Mouse (Mus musculus) adrenal gland, adult 8-10 months (tissue): ENCODE results near the gene Tmem127. TPM values are rescaled to one million over a fixed set of nuclear protein-coding genes. Genes with fewer than 3 reads are reported as not detected.
"Not testable (repeated sequence)": the region's sequence is repeated elsewhere in the genome, so short reads cannot be mapped to it uniquely, and the experiment has no call there.

ENCODE experiments used
- DNase-seq: peaks from one replicate; pipeline ENCODE4 v3.0.0; 2022
- total RNA-seq, 4 experiments: library from RNA; stranded (reverse); gene quantifications; 2 replicates each; pipeline ENCODE4 v1.2.4; 2022

The Tmem127 gene
- total RNA-seq: 10 to 100 TPM; 80.3 to 95.7 (median 89.0) TPM

DNA sequence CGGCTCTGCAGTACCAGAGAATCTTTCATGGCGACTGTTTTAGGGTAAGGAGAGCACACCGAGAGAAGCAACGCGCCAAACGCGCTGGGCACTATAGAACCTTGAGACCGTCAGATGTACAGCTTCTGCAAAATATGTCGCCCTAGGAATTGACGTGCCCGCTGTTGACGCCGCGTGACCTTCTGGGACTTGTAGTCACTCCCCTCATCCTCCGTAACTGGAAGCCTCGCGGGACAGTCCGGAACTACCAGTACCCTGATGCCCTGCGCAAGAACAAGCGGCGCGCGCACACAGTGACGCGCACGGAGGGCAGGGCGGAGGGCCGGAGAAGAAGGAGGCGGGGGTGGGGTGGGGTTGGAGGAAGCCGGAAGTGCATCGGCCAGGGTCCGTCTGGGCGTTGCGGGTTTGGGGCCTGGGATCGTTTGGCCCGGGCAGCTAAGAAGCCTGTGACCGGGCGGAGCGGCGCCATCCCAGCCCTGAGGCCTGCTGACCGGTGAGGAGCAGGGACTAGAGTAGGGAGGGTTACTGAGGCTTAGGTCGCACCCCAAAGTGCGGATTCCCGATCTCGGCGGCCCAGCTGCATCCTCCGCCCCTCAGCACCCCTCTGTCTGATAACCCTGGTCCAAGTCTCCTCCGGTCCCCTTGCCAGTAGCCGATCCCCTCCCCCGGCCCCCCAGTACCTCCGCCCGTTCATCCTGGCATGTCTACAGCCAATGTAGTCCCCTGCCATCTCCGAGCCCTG lies at the start of gene Tmem127, which contains the start of gene Ciao1:
TSS of gene Tmem127 (plus strand) at position 317 of the 742 bp plus-strand sequence.
TSS of gene Ciao1 (minus strand) at position 225 of the 742 bp plus-strand sequence.
- DNase-seq: peak; percentile 99

DNA sequence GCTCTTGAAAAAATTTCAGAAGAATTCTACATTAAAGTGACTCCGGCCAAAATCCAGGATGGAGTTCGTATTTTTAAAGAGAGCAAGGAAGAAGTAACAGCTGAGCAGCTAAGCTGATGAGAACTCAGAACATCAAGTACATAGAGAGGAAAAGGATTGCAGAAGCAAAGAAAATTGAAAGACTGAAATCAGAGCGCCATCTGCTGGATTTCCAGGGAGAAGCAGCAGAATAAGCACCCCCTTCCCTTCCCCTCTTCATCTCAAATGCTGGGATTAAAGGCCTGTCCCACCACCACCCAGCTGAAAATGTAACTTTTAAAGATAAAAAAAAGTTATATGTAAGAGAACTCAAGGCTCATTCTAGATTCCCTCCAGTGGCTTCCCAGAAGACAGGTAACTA lies 42.8 kb upstream of the Tmem127 start:
- peak; percentile 17 for DNase-seq

DNA sequence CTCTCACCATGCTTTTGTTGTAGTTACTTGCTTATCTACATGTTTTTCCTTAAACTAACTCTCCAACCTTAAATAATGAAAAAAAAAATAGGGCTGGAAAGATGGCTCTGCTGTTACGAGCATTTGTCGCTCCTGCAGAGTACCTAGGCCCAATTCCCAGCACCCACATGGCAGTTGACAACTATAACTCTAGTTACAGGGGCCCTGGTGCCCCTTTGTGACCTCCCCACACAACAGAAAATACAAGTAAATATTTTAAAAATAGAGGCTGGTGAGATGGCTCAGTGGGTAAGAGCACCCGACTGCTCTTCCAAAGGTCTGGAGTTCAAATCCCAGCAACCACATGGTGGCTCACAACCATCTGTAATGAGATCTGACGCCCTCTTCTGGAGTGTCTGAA lies 41.8 kb upstream of the Tmem127 start:
- DNase-seq: not testable (repeated sequence)

DNA sequence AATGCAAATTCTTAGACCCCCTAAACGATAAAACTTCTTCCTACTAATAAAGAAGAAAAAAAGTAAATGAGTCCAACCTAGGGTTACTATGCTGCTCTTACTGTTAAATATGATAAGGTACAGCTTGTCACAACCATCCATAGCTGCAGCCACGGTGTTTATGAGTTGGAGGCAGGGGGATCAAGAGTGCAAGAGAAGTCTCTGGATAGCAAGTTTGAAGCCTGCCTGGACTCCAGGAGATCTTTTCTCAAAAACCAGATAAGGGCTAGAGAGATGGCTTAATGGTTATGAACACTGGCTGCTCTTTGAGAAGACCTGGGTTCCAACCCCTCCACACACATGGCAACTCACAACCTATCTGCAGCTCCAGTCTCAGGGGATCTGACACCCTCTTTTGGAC lies 40.8 kb upstream of the Tmem127 start:
- no peak for DNase-seq

DNA sequence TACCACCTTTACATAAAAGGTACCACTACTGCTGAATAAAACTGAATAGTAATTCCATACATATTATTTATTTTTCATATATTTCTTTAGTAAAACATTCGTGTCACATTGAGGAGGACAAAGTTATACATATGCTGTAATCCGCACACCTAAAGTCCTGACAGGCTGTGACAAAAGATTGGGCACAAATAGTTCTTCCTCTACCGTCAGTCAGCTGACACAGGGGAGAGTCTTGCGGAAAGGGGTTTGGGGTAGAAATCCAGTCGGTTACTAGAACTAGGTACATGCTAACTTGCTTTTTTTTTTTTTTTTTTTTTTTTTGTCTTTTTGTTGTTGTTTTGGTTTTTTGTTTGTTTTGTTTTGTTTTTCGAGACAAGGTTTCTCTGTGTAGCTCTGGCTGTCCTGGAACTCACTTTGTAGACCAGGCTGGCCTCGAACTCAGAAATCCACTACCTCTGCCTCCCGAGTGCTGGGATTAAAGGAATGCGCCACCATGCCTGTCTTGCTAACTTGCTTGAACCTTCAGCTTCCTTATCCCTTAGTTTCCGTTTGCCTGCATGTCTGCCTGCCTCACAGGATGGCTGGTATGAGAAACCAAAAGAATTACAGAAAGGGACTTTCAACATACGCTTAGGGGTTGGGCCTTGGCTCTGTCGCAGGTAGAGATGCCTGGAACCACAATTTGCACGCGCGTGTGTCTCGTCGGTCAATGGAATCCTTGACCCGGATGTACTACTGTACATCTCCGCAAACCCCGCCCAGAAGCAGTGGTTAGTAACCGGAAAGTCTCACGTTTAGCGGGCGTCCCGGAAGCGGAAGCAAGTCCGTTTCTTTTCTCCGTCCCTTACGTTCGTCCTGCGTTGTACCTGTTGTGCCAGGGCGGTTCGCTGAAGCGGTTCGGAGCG lies 39.9 kb upstream of the Tmem127 start, which contains the start of the genes 1810024B03Rik and Snrnp200:
TSS of gene 1810024B03Rik (minus strand) at position 734 of the 905 bp plus-strand sequence.
TSS of gene Snrnp200 (plus strand) at position 840 of the 905 bp plus-strand sequence.
- peak; percentile 92 for DNase-seq

DNA sequence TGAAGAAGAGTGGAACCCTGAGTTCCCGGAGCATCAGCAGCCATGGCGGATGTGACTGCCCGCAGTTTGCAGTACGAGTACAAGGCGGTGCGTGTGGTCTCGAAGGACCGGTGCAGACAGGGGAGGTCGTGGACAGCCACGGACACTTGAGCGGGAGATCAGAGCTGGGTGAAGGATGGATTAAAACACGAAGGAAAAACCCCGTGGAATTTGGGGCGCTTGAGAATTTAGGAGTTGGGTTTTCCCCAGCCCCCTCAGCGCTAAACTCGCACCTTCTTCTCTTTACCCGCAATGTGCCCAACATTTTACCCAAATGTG lies 39.3 kb upstream of the Tmem127 start:
- DNase-seq: no peak

DNA sequence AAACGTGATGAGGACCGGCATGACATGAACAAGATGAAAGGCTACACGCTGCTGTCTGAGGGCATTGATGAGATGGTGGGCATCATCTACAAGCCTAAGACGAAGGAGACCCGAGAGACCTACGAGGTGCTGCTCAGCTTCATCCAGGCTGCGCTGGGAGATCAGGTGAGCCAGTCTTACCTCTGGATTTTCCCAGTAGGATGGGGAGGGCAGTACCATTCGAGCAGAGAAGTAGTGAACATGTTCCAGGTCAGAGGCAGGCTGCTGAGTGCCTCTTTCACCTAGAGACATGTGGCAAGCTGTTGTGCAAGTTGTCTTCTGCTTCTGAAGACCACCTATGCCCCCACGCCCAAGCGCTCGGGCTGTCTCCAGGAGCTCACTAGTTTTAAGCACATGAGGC lies 37.0 kb upstream of the Tmem127 start:
- no peak for DNase-seq

DNA sequence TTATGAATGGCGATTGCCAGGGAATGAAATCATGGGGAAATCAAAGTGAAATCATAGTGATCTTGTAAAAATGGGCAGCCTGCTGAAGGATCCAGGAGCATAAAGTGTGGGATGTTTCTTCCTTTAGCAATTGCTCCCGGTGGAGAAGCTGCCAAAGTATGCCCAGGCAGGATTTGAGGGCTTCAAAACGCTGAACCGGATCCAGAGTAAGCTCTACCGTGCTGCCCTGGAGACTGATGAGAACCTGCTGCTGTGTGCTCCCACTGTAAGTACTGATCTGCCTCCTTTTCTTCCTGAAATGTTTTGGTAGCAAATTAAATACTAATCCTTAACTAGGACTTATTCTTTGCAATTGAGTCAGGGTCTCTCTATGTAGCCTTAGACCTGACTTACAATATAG lies 30.0 kb upstream of the Tmem127 start:
- no peak for DNase-seq

DNA sequence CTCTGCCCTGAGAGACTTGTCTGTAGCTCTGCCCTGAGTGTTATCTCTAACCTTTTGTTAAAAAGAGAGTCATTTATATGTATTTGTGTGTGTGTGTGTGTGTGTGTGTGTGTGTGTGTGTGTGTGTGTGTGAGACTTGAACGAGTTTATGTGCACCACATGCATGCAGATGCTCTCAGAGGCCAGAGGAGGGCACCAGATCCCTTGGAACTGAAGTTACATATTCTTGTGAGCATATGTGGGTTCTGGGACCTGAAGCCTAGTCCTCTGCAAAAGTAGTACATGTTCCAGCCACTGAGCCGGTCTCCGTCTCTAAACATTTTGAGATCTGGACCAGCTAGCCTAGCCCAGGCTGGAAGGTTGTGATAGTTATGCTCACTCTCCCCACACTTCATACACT lies 22.4 kb upstream of the Tmem127 start:
- no peak for DNase-seq

DNA sequence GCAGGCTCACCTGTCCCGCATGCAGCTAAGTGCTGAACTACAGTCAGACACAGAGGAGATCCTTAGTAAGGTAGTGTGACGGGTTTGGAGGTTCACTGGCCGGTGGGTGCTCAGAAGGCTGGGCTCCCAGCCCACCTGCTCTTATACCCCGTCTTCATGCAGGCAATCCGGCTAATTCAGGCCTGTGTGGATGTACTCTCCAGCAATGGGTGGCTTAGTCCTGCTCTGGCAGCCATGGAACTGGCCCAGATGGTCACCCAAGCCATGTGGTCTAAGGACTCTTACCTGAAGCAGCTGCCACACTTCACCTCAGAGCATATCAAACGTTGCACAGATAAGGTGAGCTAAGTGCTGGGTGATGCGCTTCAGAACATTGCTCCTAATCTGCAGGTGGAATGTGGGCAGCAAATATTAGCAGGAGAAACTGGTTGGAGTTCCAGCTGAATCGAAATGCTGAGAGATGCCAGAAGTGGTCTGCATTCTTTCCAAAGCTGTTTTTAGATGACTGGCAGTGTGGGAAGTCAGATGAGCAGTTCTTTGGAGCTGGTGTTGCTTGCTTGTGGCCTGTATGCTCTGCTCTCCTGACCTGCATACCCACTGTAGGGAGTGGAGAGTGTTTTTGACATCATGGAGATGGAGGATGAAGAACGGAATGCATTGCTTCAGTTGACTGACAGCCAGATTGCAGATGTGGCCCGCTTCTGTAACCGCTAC lies 9.7 kb upstream of the Tmem127 start:
- no peak for DNase-seq

DNA sequence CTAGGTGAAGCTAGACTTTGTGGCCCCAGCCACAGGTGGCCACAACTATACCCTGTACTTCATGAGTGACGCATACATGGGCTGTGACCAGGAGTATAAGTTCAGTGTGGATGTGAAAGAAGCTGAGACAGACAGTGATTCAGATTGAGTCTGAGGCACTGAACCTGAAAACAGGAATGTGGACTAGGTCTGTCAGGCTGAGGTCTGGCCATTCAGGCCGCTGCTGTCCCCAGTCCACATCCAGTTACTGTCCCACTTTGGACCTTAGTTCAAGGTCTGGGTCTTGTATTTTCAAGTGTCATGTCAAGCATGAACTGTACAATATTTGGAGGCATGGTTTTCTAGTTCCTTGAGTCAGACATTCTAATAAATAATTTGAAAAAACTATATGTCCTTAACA lies 7.6 kb upstream of the Tmem127 start:
- DNase-seq: no peak

DNA sequence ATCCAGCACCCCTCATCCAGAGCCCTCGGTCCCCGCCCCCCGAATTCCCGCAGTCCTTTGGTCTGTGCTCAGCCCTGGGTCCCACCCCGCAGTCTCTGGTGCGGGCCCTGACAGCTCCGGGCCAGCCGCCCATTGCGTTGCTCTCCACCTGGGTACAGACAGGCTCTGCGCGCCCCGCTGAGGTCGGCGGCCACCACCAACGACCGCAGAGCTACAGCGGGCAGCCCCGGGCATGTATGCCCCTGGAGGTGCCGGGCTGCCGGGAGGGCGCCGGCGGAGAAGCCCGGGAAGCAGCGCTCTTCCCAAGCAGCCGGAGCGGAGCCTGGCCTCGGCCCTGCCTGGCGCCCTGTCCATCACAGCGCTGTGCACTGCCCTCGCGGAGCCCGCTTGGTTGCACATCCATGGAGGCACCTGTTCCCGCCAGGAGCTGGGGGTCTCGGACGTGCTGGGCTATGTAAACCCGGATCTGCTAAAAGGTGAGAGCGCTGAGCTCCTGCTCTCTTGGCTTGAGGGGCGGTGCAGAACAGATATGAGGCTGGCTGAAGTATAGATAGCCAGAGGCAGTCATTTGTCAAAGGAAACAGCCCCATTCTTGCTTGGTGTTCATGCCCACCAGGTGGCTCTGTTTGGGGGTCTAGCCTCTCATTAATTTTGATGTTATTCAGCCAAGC lies 761 bp downstream of the Tmem127 start:
- DNase-seq: peak; percentile 39

DNA sequence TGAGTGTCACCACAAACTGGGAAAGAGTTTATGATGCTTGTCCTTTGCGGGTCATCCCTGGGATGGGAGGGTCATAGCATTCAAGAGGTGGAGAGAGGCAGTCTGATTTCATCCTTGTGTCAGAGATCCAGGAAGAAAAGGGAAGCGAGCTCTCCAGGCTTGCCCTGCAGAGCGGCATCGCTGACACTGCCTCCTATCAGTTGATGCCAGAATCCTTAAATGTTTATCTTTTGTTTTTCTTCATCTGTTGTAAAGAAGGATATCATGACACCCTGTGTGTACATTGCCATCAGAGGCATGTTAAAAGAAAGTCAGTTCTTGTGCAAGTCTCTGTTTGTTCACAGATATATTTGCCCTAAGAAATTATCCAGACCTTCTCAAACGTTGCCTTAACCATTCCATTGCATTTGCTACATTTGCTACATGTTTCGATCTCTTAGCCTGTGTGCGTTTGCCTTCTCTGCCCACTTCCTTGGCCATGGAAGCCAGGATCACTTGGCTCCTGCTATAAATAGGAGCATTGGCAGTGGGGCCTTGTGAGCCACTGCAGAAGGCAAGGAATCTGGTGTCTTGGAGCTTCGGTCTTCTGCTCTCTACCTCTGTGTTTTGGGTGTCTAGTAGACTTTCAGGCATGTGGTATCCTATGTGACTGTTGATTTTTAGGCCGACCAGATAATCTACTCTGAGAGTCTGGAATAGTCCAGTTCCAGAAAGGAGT lies 2.7 kb downstream of the Tmem127 start:
- no peak for DNase-seq

DNA sequence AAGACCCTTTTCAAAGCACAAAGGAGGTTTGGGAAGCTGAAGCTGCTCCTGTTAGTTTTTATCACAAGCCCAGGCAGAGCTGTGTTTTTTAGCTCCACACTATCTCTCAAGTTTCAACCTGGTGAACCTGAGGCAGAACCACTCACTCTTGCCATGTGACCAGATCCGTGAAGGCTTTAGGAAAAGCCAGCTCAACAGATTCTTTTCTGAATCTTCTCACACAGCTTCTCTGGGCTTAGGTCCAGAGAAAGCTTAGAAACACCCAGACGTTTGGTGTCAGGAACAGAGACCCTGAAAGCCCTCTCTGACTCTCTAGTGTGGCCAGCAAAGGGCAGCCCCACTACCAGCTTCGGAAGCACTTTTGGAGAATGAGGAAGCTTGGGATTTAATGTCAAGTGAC lies 3.7 kb downstream of the Tmem127 start:
- no peak for DNase-seq

DNA sequence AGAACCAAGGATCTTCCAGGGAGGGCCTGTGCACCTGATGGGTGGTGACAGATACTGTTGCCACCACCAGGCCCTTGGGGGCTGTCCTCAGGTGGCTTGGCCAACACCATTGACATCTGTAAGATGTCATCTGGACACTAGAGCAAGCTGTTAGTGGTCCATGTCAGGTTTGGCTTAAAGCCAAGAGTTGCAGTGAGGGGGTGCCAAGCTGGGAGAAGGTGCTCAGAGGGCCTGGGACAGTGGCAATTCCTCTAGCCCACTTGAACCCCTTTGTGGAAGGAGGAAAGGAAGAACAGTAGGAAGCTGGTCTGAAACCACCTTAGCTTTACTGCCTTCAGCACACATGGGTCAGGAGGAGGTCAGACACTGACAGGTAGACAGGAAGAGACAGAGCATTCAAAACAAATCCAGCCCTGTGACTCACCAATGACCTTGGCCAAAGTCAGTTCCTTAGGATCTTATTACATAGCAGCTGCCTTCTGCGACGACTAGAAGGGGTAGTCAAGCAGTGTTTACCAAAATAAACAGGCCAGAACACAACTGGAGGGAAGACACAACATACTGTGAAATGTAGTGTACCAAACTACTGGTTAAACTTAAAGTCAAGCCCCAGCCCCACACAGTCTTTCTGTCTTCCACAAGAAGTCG lies 4.3 kb downstream of the Tmem127 start:
- peak; percentile 48 for DNase-seq

DNA sequence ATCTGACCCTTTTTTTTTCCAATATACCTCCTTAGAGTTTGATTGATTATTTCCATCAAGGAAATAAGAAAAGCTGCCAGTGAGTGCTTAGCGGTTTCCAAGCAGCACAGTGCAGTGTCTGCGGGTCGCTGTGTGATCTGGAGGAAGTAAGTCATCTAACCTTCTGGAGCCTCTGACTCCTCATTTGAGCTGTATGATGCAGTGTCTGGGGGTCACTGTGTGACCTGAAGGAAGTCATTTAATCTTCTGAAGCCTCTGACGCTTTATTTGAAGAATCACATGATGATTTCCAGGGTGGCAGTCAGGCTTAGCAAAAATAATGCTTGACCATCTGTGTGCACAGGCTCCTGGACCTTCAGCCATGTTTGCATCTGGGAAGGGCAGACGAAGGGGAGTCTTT lies 5.1 kb downstream of the Tmem127 start:
- DNase-seq: no peak

DNA sequence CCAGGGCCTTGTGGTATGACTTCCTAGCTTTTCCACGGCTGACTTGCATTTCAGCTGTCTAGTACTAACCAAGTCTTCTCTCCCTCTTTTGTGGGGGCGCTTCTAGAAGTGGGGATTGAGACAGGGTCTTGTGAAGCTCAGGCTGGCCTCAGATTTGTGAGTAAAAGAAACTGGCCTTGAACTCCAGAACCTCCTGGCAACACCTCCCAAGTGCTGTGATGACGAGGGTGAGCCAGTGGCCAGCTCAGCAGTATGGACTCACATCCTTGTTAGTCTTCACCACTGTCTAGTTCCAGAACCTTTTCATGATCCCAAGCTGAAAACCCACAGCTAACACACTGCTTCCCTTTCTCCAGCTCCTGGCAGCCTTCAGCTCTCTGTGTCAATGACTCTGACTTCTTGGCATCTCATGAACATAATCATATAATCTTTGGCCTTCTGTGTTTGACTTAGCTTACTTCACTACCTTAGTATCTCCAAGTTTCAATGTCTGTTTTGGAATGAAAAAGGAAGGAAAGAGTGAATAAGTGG lies 7.0 kb downstream of the Tmem127 start:
- DNase-seq: no peak

DNA sequence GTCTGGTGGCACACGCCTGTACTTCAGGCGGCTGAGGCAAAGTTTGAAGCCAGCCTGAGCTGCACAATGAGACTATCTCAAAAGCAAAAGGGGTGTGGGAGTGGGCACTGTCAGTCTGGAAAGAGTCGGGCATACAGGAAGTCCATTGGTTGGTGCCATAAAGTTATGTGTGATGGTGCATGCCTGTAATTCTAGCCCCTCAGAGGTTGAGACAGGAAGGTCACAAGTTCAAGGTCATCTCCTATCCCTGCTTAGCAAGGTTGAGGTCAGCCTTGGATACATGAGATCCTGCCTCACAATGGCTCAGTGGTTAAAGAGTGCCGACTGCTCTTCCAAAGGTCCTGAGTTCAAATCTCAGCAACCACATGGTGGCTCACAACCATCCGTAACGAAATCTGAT lies 7.6 kb downstream of the Tmem127 start:
- no peak for DNase-seq

DNA sequence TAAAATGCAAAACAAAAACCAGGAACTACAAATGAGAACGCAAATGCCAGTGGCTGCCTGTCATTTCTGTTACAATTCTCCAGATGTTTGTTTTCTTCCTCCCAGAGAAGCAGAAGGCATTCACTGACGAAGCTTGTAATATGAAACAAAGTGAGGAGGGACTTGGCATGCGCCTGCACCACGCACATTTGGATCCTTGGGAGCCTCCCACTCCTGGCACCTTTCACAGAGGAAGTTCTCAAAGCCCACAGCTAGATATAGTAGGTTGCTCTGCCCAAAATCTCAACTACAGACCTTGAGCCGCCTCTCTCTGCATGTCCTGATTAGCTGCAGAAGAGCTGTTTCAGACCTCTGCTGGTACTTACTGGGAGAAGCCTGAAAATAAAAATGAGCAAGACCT lies 11.6 kb downstream of the Tmem127 start:
- no peak for DNase-seq

DNA sequence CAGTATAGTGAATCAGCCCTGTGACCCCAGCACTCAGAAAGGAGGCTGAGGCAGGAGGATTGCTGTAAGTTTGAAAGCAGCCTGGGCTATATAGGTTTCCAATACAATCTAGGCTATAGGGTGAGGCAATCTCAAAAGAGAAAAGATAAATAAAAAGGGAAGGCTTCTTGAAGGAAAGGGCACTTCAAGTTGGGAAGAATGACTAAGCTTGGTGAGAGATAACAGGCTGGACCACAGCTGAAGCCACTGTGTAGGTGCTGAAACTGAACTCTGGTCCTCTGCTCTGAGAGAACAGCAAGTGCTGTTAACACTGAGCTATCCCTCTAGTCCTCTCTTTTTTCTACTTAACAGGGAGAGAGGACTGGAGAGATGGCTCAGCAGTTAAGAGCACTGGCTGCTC lies 14.8 kb downstream of the Tmem127 start:
- no peak for DNase-seq

DNA sequence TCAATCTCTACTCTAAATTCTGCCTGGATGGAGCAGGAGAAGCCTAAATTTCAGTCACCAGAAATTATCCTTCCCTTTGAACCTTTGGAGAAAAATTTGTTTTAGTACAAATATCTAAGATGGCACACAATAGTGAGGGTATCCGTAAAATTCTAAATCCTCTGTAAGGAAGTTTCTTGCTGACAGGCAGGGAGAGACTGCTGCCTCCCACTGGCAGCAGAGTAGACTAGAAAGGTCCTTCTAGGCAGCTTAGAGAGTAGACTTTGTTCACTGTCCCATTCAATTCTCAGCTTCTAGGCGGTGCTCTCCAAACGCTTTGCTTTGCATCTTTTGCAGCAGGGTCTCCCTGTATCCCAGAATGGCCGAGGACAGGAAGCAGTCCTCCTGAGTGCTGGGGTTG lies 20.1 kb downstream of the Tmem127 start:
- no peak for DNase-seq
